Mouse (Mus musculus) cortical plate, adult 2 months (tissue): ENCODE measurements around the gene Adtrp. TPM values are rescaled to one million over a fixed set of nuclear protein-coding genes. Genes with fewer than 3 reads are reported as not detected.

Experiments used
- H3K27ac ChIP-seq: fragments of 200-500 bp; 2 replicates; pipeline ENCODE4 v1.5.1; 2012; ENCODE audit warnings: low read length, control low read depth, inconsistent platforms; ENCODE audit not compliant: insufficient read depth
- H3K4me1 ChIP-seq: fragments of 200-500 bp; 2 replicates; pipeline ENCODE4 v1.6.1; 2011; ENCODE audit warnings: low read length; ENCODE audit not compliant: control insufficient read depth, insufficient read depth
- H3K4me3 ChIP-seq: fragments of 200-500 bp; 2 replicates; pipeline ENCODE4 v1.5.1; 2011; ENCODE audit warnings: mild to moderate bottlenecking, low read length, control low read depth; ENCODE audit not compliant: insufficient read depth
- CTCF ChIP-seq: fragments of 200-500 bp; IDR thresholded peaks from 2 replicates; pipeline ENCODE4 v1.5.1; 2011; ENCODE audit warnings: mild to moderate bottlenecking, control low read depth, low read length; ENCODE audit not compliant: insufficient read depth; ENCODE audit errors: extremely low read depth
- POLR2A ChIP-seq: fragments of 200-500 bp; IDR thresholded peaks from 2 replicates; pipeline ENCODE4 v1.6.1; 2011; ENCODE audit warnings: mild to moderate bottlenecking, low read length, control low read depth; ENCODE audit not compliant: insufficient read depth; ENCODE audit errors: extremely low read depth
- polyA plus RNA-seq: library from polyadenylated mRNA; depleted of rRNA; stranded (reverse); fragments of >200 nt; gene quantifications from 2 replicates; pipeline ENCODE4 v1.2.3, GENCODE M21; 2012

Gene Adtrp
- polyA plus RNA-seq, 1 experiment = 0.48 TPM

- Histone ChIP-seq H3K4me1 (peaks cover 5% of the 10 kb centered on the region; the same call in 1 of the 2 replicates), H3K27ac (no peak overlapping the region), H3K4me3 (no peak overlapping the region)
- TF ChIP-seq CTCF = no peak
- TF ChIP-seq POLR2A = no peak
Measured at GRCm38 (mm10) chr13:41867533-41867932, 20.0 kb upstream of the Adtrp start.

- H3K27ac ChIP-seq = peak overlapping the region; percentile 71
- no peak for TF ChIP-seq CTCF
- TF ChIP-seq POLR2A = 0 out of 2 replicates have a peak, but pooled peaks have one; percentile 11
- H3K4me1 ChIP-seq = no peaks in the 10 kb centered on the region
- H3K4me3 ChIP-seq = no peak overlapping the region; the same call in 1 of the 2 replicates
Measured at GRCm38 (mm10) chr13:41865575-41865974, 18.1 kb upstream of the Adtrp start.

- Histone ChIP-seq H3K4me3 (no peak overlapping the region), H3K27ac (peak overlapping the region; percentile 46; the same call in 1 of the 2 replicates), H3K4me1 (no peaks in the 10 kb centered on the region)
- TF ChIP-seq CTCF = no peak
- TF ChIP-seq POLR2A = no peak
Measured at GRCm38 (mm10) chr13:41865071-41865470, 17.6 kb upstream of the Adtrp start.

GRCm38 (mm10) chr13:41860603-41861405 is 13.3 kb upstream of the Adtrp start:
- no peak overlapping the region for H3K27ac ChIP-seq
- no peak overlapping the region for H3K4me3 ChIP-seq
- TF ChIP-seq CTCF = no peak
- TF ChIP-seq POLR2A = no peak
- H3K4me1 ChIP-seq = no peaks in the 10 kb centered on the region

DNA sequence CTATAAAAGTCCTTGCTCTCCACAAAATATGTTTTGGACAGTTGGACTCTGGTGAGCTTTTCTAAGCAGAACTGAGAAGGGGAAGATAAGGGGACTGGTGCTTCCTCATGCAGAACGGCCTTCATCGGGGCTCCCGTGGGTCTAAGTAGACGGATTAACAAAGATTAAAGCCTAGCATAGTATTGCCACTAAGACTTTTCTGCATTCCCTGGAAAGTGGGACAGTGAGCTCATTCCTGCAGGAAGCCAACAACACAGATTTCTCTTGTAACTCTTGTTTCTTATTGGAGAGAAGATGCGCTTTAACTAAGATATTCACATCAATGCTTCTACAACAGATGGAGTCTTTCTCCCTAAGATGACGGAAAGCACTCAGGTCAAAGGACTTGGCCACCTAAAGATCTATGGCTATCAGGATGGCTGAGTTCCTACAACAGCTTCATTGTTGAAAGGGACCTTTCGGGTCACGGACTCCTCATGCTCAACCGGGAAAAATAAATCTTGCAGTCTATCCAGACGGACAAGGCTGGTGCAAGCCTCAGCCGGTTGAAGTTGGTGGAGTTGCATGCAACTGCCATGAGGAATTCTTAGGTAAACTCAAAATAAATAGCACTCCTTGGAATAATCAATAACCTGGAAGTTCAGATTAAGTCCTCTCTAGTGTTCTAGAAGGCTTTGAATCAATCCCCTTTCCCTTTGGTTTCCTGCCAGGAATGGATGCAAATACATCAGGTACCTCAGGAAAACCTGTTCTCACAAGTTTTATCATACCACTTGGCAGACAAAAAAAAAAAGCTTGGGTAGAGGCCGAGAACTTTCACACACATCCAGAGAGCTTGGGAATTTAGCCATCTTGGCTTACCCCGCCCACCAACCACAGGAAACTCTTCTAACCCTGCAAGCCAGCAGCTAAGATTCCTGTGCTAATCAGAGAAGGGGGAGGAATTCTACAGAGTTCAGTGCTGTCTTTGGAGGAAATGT is 8.0 kb upstream of the Adtrp start:
- TF ChIP-seq CTCF (no peak), POLR2A (no peak)
- no peak overlapping the region for H3K27ac ChIP-seq
- H3K4me3 ChIP-seq = no peak overlapping the region
- no peaks in the 10 kb centered on the region for H3K4me1 ChIP-seq

DNA sequence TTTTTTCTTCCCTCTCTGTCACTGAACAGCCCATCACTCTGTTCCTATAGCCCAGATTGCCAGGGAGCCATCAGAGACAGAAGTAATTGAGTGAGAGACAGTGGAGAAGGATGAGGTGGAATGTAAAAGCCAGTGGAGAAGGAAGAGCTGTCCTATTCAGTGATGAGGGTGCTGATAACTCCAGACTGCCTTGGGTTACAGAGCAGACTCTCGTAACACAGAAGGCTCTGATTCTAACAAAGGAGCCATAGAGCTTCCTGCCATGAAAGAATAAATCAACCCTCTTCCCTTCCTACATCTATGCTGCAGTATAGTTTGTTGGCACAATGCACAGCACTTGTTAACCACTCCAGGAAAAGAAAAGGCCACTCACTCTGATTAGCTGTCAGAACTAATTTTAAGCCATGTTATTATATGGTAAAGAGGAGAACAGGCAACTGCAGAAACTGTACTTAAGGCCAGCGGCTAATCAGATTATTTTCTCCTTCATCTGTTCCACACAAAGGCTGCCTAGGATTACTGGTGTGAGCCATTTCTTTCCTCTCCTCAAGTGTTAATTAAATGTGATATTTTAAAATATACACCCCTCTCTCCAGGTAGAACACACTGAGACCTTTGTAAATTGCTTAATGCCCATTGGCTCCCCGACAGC is 3.4 kb upstream of the Adtrp start:
- no peak for TF ChIP-seq POLR2A
- TF ChIP-seq CTCF = no peak
- Histone ChIP-seq H3K4me3 (no peak overlapping the region), H3K4me1 (no peaks in the 10 kb centered on the region), H3K27ac (no peak overlapping the region)

GRCm38 (mm10) chr13:41846516-41846915 is 968 bp downstream of the Adtrp start:
- H3K4me3 ChIP-seq = no peak overlapping the region
- H3K27ac ChIP-seq = no peak overlapping the region
- TF ChIP-seq CTCF (no peak), POLR2A (no peak)
- no peaks in the 10 kb centered on the region for H3K4me1 ChIP-seq

GRCm38 (mm10) chr13:41845013-41845412 is 2.5 kb downstream of the Adtrp start:
- TF ChIP-seq CTCF (no peak), POLR2A (no peak)
- H3K27ac ChIP-seq = no peak overlapping the region
- no peaks in the 10 kb centered on the region for H3K4me1 ChIP-seq
- no peak overlapping the region for H3K4me3 ChIP-seq

GRCm38 (mm10) chr13:41844071-41844470 is 3.4 kb downstream of the Adtrp start:
- H3K4me1 ChIP-seq = no peaks in the 10 kb centered on the region
- no peak overlapping the region for H3K27ac ChIP-seq
- no peak for TF ChIP-seq POLR2A
- no peak overlapping the region for H3K4me3 ChIP-seq
